Mouse (Mus musculus): ENCODE data around the gene Fgf22.

DNA sequence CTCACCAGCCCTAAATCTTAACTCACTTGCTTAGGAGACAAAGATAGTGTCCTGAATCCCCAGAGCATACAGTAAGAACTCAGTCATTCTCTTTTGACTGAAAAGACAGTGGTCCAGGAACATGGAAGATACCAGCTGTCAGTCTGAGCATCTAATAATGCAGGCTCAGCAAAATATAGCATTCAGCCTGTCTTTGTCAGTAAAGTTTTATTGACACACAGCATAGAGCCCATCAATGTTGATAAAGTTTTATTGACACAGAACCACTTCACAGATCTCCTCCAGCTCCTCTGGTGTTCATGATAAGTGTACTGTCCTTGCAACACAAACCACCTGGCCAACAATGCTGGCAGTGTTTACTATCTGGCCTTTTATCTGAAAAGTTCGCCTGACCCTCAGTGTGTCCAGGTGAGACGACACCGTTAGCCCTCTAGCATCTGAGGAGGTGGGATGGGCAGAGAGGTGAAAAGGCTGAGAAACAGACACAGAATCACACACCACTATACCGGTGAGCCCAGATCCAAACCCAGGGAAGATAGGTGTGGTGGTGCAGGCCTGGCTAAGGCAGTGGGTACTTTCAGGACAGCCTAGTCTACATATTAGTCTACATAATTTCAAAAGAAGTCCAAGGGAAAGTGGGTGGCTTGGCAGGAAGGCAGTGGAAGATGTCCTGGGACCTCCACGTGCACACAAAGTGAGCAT is 37.6 kb downstream of the Fgf22 start:
- TF ChIP-seq CTCF (conservative IDR thresholded peaks at IDR 0.05; ENCODE audit: low read length) (no peak), POU5F1 (IDR thresholded peaks at IDR 0.05; ENCODE audit: borderline replicate concordance, low read length) (no peak), NANOG (IDR thresholded peaks at IDR 0.05; ENCODE audit: borderline replicate concordance, low read length) (no peak)
